ENCODE assay signal across 20 mouse cellular contexts in the genomic region with DNA sequence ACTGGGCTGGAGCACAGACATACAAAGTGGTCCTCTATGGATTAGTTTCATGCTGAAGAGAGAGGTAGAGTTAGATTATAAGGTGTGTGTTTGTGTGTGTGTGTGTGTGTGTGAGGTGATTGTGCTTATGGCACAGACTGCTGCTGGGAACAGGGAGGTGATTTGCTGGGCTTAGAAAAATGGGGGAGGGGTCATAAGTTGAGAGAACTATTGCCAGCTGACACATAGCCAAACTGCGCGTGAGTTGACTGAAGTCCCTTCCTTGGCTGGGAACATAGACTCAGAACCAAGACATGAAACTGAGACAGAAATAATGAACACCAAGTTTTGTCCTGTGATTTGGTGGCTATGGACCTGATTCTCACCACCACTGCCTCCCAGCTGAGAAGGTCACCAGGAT.
A peak's percentile ranks its signal among the peaks of the same experiment; 100 is the strongest.
DNase-seq lines count a peak whose midpoint lies in the region; ATAC-seq and TF ChIP-seq lines count a peak whose summit lies in the region.
"Had no signal": no experiment of that assay in that cellular context is flagged by ENCODE, and none has a peak within 500 bp of the region (broad histone marks: within the 10 kb centered on the region; RNA-seq: fewer than 3 reads in every experiment).

No protein-coding gene starts in this region.

- peaks cover 26% of the 10 kb centered on the region for H3K4me1 ChIP-seq in hindbrain, embryonic 15.5 days (replicated peaks)
- no peaks in the 10 kb centered on the region; the same call in 1 of the 2 replicates for H3K4me1 ChIP-seq in hindbrain, embryonic 11.5 days (replicated peaks; ENCODE audit: control insufficient read depth, insufficient read depth, low read length)
- H3K4me1 ChIP-seq in lung, embryonic 16.5 days (replicated peaks; ENCODE audit: control insufficient read depth, insufficient read depth, low read length) = peaks cover 20% of the 10 kb centered on the region
- H3K4me1 ChIP-seq in lung, adult 2 months (ENCODE audit: control insufficient read depth, insufficient read depth, low read length) = peaks cover 2% of the 10 kb centered on the region; the same call in 1 of the 2 replicates
- peaks cover 32% of the 10 kb centered on the region for H3K4me1 ChIP-seq in neural tube, embryonic 15.5 days
- H3K4me1 ChIP-seq in forebrain, embryonic 14.5 days (ENCODE audit: control insufficient read depth, insufficient read depth, low read length) = peaks cover 2% of the 10 kb centered on the region

- H3K9ac ChIP-seq in hindbrain, embryonic 15.5 days = no peak overlapping the region
- H3K9ac ChIP-seq in hindbrain, embryonic 11.5 days (ENCODE audit: low read depth, low read length) = no peak overlapping the region
- no peak overlapping the region for H3K9ac ChIP-seq in lung, embryonic 16.5 days (ENCODE audit: low read length)
- H3K9ac ChIP-seq in neural tube, embryonic 15.5 days (replicated peaks) = no peak overlapping the region
- no peak overlapping the region for H3K9ac ChIP-seq in forebrain, embryonic 14.5 days (ENCODE audit: low read length)
- H3K9ac ChIP-seq: embryonic facial prominence, embryonic 15.5 days; forebrain, embryonic 15.5 days; heart, embryonic 12.5 days had no signal

- no peak for DNase-seq in hindbrain, embryonic 11.5 days (ENCODE audit: low spot score)
- DNase-seq in lung, adult 2 months = no peak
- no peak for DNase-seq in neural tube, embryonic 10.5 days (ENCODE audit: extremely low spot score, low spot score)
- DNase-seq in forebrain, embryonic 14.5 days (ENCODE audit: low spot score) = no peak
- DNase-seq: adrenal gland, adult 2 months; adrenal gland, postnatal 25 days; cerebellum, adult 2 months; cerebellum, postnatal 10 days; embryo, embryonic 11 days; gastrocnemius, postnatal 10 days had no signal

- H3K4me2 ChIP-seq in hindbrain, embryonic 15.5 days = no peak overlapping the region
- no peak overlapping the region for H3K4me2 ChIP-seq in hindbrain, embryonic 11.5 days (replicated peaks; ENCODE audit: low read depth, low read length)
- H3K4me2 ChIP-seq in lung, embryonic 16.5 days (ENCODE audit: low read depth, low read length) = no peak overlapping the region
- H3K4me2 ChIP-seq in neural tube, embryonic 15.5 days = no peak overlapping the region
- H3K4me2 ChIP-seq in forebrain, embryonic 14.5 days (ENCODE audit: low read length) = no peak overlapping the region
- H3K4me2 ChIP-seq: embryonic facial prominence, embryonic 15.5 days; forebrain, embryonic 15.5 days; heart, embryonic 12.5 days had no signal

- H3K4me3 ChIP-seq in hindbrain, embryonic 15.5 days = no peak overlapping the region
- no peak overlapping the region for H3K4me3 ChIP-seq in hindbrain, embryonic 11.5 days (ENCODE audit: low read depth, low read length)
- no peak overlapping the region for H3K4me3 ChIP-seq in lung, embryonic 16.5 days (ENCODE audit: low read length)
- no peak overlapping the region for H3K4me3 ChIP-seq in lung, adult 2 months (replicated peaks; ENCODE audit: extremely low read depth, low read depth, low read length)
- H3K4me3 ChIP-seq in neural tube, embryonic 15.5 days (replicated peaks) = no peak overlapping the region
- no peak overlapping the region for H3K4me3 ChIP-seq in forebrain, embryonic 14.5 days (ENCODE audit: low read depth, low read length)
- H3K4me3 ChIP-seq: embryonic facial prominence, embryonic 15.5 days; erythroblast, embryonic 14.5 days; forebrain, embryonic 10.5 days; forebrain, embryonic 15.5 days; heart, adult 2 months; heart, embryonic 12.5 days had no signal

- 73% methylated on average over 2 of the region's 2 CpGs for WGBS in hindbrain, embryonic 15.5 days
- WGBS in hindbrain, embryonic 11.5 days = 96% methylated on average over 2 of the region's 2 CpGs
- WGBS in lung, embryonic 16.5 days = 54% methylated on average over 2 of the region's 2 CpGs
- 64% methylated on average over 2 of the region's 2 CpGs for WGBS in lung, adult 2 months
- 73% methylated on average over 2 of the region's 2 CpGs for WGBS in neural tube, embryonic 15.5 days
- WGBS in forebrain, embryonic 14.5 days = 68% methylated on average over 2 of the region's 2 CpGs

- ATAC-seq in hindbrain, embryonic 15.5 days (ENCODE audit: low FRiP score, low read depth) = no peak
- no peak for ATAC-seq in hindbrain, embryonic 11.5 days (ENCODE audit: low FRiP score)
- peak; percentile 59; the same call in 1 of the 2 replicates for ATAC-seq in lung, embryonic 16.5 days (ENCODE audit: low read depth)
- no peak for ATAC-seq in neural tube, embryonic 15.5 days (ENCODE audit: low FRiP score)
- ATAC-seq in forebrain, embryonic 14.5 days = no peak
- ATAC-seq: forebrain, embryonic 15.5 days; hindbrain, embryonic 16.5 days had no signal

- H3K36me3 ChIP-seq in hindbrain, embryonic 15.5 days = no peaks in the 10 kb centered on the region
- H3K36me3 ChIP-seq in hindbrain, embryonic 11.5 days (ENCODE audit: control insufficient read depth, insufficient read depth, low read length) = no peaks in the 10 kb centered on the region
- H3K36me3 ChIP-seq in lung, embryonic 16.5 days (ENCODE audit: control insufficient read depth, insufficient read depth, low read length) = no peaks in the 10 kb centered on the region
- H3K36me3 ChIP-seq in neural tube, embryonic 15.5 days = no peaks in the 10 kb centered on the region
- no peaks in the 10 kb centered on the region for H3K36me3 ChIP-seq in forebrain, embryonic 14.5 days (ENCODE audit: control insufficient read depth, insufficient read depth, low read length)
- H3K36me3 ChIP-seq: embryonic facial prominence, embryonic 15.5 days; forebrain, embryonic 10.5 days; forebrain, embryonic 15.5 days; heart, embryonic 12.5 days had no signal

- no peak for TF ChIP-seq POLR2A in lung, adult 2 months (IDR thresholded peaks at IDR 0.05; ENCODE audit: borderline replicate concordance, extremely low read depth, low read depth, low read length)

- H3K9me3 ChIP-seq in hindbrain, embryonic 15.5 days = no peaks in the 10 kb centered on the region
- H3K9me3 ChIP-seq in hindbrain, embryonic 11.5 days (ENCODE audit: control insufficient read depth, low read length) = no peaks in the 10 kb centered on the region
- no peaks in the 10 kb centered on the region for H3K9me3 ChIP-seq in lung, embryonic 16.5 days (ENCODE audit: control insufficient read depth, low read length)
- H3K9me3 ChIP-seq in neural tube, embryonic 15.5 days (replicated peaks) = no peaks in the 10 kb centered on the region
- H3K9me3 ChIP-seq in forebrain, embryonic 14.5 days (replicated peaks; ENCODE audit: control insufficient read depth, low read length) = no peaks in the 10 kb centered on the region
- H3K9me3 ChIP-seq: embryonic facial prominence, embryonic 15.5 days; forebrain, embryonic 10.5 days; forebrain, embryonic 15.5 days; heart, embryonic 12.5 days had no signal

- no peaks in the 10 kb centered on the region for H3K27me3 ChIP-seq in hindbrain, embryonic 15.5 days
- H3K27me3 ChIP-seq in hindbrain, embryonic 11.5 days (ENCODE audit: control insufficient read depth, insufficient read depth, low read length) = no peaks in the 10 kb centered on the region
- H3K27me3 ChIP-seq in lung, embryonic 16.5 days (ENCODE audit: control insufficient read depth, insufficient read depth, low read depth, low read length) = no peaks in the 10 kb centered on the region
- no peaks in the 10 kb centered on the region for H3K27me3 ChIP-seq in neural tube, embryonic 15.5 days (replicated peaks)
- H3K27me3 ChIP-seq in forebrain, embryonic 14.5 days (replicated peaks; ENCODE audit: control insufficient read depth, insufficient read depth, low read length) = no peaks in the 10 kb centered on the region
- H3K27me3 ChIP-seq: embryonic facial prominence, embryonic 15.5 days; forebrain, embryonic 15.5 days; heart, embryonic 12.5 days had no signal

- H3K27ac ChIP-seq in hindbrain, embryonic 15.5 days (replicated peaks) = peak overlapping the region; percentile 17; the same call in 1 of the 2 replicates
- no peak overlapping the region for H3K27ac ChIP-seq in hindbrain, embryonic 11.5 days (ENCODE audit: low read depth, low read length)
- no peak overlapping the region for H3K27ac ChIP-seq in lung, embryonic 16.5 days (ENCODE audit: low read length)
- peak overlapping the region; percentile 72; the same call in 1 of the 2 replicates for H3K27ac ChIP-seq in neural tube, embryonic 15.5 days (replicated peaks)
- no peak overlapping the region for H3K27ac ChIP-seq in forebrain, embryonic 14.5 days (ENCODE audit: low read depth, low read length)
- H3K27ac ChIP-seq: embryonic facial prominence, embryonic 15.5 days; forebrain, embryonic 15.5 days; heart, adult 2 months had no signal

- TF ChIP-seq CTCF in lung, adult 2 months (IDR thresholded peaks at IDR 0.05; ENCODE audit: insufficient read depth, low read length) = no peak

Comparison
In these comparisons a context has a peak if more than half of its experiments do, and no peak if none do; other contexts are left out.
1. H3K27ac ChIP-seq: peak in hindbrain, embryonic 15.5 days (single experiment) and neural tube, embryonic 15.5 days (single experiment); none in hindbrain, embryonic 11.5 days (single experiment), lung, embryonic 16.5 days (single experiment) and forebrain, embryonic 14.5 days (single experiment).